Mouse (Mus musculus) liver, embryonic 11.5 days (tissue): ENCODE results near the gene Lca5l. TPM values are rescaled to one million over a fixed set of nuclear protein-coding genes. Genes with fewer than 3 reads are reported as not detected.

Experiments
- ATAC-seq: fragments of 200-750 bp; cut with Nextera tagmentation; replicated peaks from 2 replicates; pipeline ENCODE4 v1.8.0; 2017; ENCODE audit warnings: moderate number of reproducible peaks, mild to moderate bottlenecking, moderate TSS enrichment, moderate library complexity; ENCODE audit not compliant: low FRiP score
- DNase-seq: peaks from one replicate; pipeline ENCODE4 v3.0.0-alpha.2; 2017; ENCODE audit warnings: low spot score
- H3K27ac ChIP-seq: fragments of 300-500 bp; sonication (generic); 2 replicates; pipeline ENCODE4 v1.5.1; 2014; ENCODE audit warnings: mild to moderate bottlenecking, low read depth, low read length, control low read depth
- H3K27me3 ChIP-seq: fragments of 300-500 bp; sonication (generic); replicated peaks from 2 replicates; pipeline ENCODE4 v1.6.1; 2014; ENCODE audit warnings: low read length, mixed read lengths; ENCODE audit not compliant: control insufficient read depth, insufficient read depth
- H3K36me3 ChIP-seq: fragments of 300-500 bp; sonication (generic); 2 replicates; pipeline ENCODE4 v1.6.1; 2014; ENCODE audit warnings: mild to moderate bottlenecking, low read length, moderate library complexity, mixed read lengths; ENCODE audit not compliant: control insufficient read depth, insufficient read depth
- H3K4me1 ChIP-seq: fragments of 300-500 bp; sonication (generic); replicated peaks from 2 replicates; pipeline ENCODE4 v1.6.1; 2014; ENCODE audit warnings: low read length, mixed read lengths; ENCODE audit not compliant: control insufficient read depth, insufficient read depth
- H3K4me2 ChIP-seq: fragments of 300-500 bp; sonication (generic); 2 replicates; pipeline ENCODE4 v1.6.1; 2014; ENCODE audit warnings: mild to moderate bottlenecking, control low read depth, moderate library complexity
- H3K4me3 ChIP-seq: fragments of 300-500 bp; sonication (generic); 2 replicates; pipeline ENCODE4 v1.5.1; 2014; ENCODE audit warnings: low read depth, low read length, control low read depth
- H3K9ac ChIP-seq: fragments of 300-500 bp; sonication (generic); 2 replicates; pipeline ENCODE4 v1.6.1; 2014; ENCODE audit warnings: low read depth, low read length, control low read depth
- H3K9me3 ChIP-seq: fragments of 300-500 bp; sonication (generic); 2 replicates; pipeline ENCODE4 v1.6.1; 2016; ENCODE audit warnings: low read length, inconsistent platforms, mixed read lengths; ENCODE audit not compliant: control insufficient read depth
- WGBS: fragments of 180-500 bp; shearing (Covaris S2); extraction: QIAGEN DNeasy Blood & Tissue Kit; methylation state at CpG from one replicate; pipeline ENCODE4 v1.1.7; 2014; 5-methylcytosine and 5-hydroxymethylcytosine counted together
- polyA plus RNA-seq: library from polyadenylated mRNA; unstranded; fragments of >200 nt; fragmentation: Nextera tagmentation; extraction: Ambion mirVana; gene quantifications from 2 replicates; pipeline ENCODE4 v1.2.1, GENCODE M21; 2014

Gene Lca5l
- polyA plus RNA-seq, 1 experiment from 2014 or later: 0.32 TPM

DNA sequence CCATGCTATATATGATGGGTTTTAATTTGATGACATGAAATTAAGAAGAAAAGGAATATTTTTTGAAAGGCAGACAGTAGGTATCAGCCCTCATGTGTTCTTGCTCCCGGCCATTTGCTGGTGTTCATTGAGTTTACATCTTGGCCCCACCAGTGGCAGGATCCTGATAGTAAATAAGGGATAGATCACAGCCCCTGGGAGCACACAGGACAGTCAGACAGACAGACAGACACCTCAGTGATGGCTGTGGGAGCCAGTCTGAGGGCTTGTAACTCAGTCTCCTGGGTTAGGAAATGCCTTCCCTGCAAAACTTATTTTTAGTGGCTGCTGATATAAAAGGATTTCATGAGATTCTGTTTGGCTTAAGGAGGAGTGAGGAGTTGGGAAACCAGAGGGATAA, 30.4 kb upstream of the Lca5l start:
- no peaks in the 10 kb centered on the region for H3K4me1 ChIP-seq
- no peaks in the 10 kb centered on the region for H3K27me3 ChIP-seq
- DNase-seq (no peak), ATAC-seq (no peak)
- H3K4me3 ChIP-seq: no peak overlapping the region
- H3K4me2 ChIP-seq: no peak overlapping the region
- no peak overlapping the region for H3K27ac ChIP-seq
- no peaks in the 10 kb centered on the region for H3K9me3 ChIP-seq
- 64% methylated on average over 1 of the region's 1 CpGs for WGBS
- H3K9ac ChIP-seq: no peak overlapping the region
- no peaks in the 10 kb centered on the region for H3K36me3 ChIP-seq

DNA sequence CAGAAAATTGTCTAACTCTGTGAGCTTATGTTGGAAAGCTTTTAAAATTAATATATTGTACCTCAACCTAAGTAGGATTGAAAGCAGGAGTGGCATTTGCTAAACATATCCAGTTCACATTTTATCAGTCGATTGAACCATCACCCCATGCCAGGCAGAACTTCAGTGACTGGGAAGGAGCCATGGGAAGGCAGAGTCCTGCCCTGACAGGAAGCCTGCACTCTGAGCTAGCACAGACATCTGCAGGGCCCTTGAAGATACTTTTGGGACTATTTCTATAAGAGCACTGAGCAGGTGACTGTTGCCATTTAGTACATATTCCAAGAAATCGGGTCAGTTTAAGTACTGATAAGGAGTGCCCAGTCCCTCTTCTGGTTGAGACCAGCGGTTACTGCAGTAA, 29.9 kb upstream of the Lca5l start:
- DNase-seq (no peak), ATAC-seq (no peak)
- Histone ChIP-seq H3K4me3 (no peak overlapping the region), H3K4me2 (no peak overlapping the region), H3K27ac (no peak overlapping the region), H3K9me3 (no peaks in the 10 kb centered on the region), H3K9ac (no peak overlapping the region), H3K27me3 (no peaks in the 10 kb centered on the region), H3K36me3 (no peaks in the 10 kb centered on the region), H3K4me1 (no peaks in the 10 kb centered on the region)
- WGBS: 72% methylated on average over 3 of the region's 3 CpGs

DNA sequence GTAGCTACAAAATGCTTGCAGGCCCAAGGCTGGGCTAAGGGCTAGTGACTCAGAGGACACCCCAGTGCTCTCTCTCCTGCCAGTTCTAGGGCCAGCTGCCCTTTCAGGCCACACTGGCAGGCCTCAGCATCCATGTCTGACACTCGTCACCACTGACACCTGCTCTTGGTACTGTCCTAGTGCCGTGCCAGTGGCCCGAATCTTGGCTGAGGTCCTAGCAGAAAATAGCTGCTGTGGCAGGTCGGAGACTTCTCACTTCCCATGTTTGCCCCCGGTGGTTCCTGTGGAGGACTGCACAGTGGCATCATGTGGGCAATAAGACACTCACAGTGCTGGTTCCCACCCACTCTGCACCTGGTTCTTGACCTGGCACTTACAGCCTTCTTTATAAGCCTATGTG, 29.4 kb upstream of the Lca5l start:
- no peaks in the 10 kb centered on the region for H3K36me3 ChIP-seq
- 72% methylated on average over 5 of the region's 5 CpGs for WGBS
- no peak overlapping the region for H3K4me3 ChIP-seq
- H3K4me1 ChIP-seq: no peaks in the 10 kb centered on the region
- no peak overlapping the region for H3K27ac ChIP-seq
- no peak for ATAC-seq
- no peaks in the 10 kb centered on the region for H3K9me3 ChIP-seq
- DNase-seq: no peak
- no peak overlapping the region for H3K4me2 ChIP-seq
- H3K27me3 ChIP-seq: no peaks in the 10 kb centered on the region
- H3K9ac ChIP-seq: no peak overlapping the region

DNA sequence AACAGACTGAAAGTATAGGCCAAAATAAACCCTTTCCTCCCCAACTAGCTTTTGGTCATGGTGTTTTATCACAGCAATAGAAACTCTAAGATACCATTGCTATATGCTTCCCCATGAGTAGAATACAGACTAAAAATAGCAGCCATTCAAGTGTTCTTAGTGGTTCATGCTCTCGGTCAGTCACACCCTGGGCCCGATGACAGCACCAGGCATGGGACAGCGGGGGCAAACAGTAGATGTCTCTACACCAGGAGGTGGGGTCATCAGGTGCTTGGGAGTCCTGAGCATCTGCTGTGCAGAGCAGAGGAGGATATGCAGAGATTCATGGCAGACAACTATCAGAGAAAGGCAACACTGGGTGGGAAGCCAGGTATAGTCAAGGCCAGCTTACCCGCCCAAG, 21.0 kb upstream of the Lca5l start:
- Histone ChIP-seq H3K27me3 (no peaks in the 10 kb centered on the region), H3K36me3 (no peaks in the 10 kb centered on the region), H3K9me3 (no peaks in the 10 kb centered on the region), H3K4me3 (no peak overlapping the region), H3K4me2 (no peak overlapping the region), H3K9ac (no peak overlapping the region), H3K4me1 (no peaks in the 10 kb centered on the region), H3K27ac (no peak overlapping the region)
- ATAC-seq: no peak
- 89% methylated on average over 4 of the region's 4 CpGs for whole genome bisulfite sequencing
- DNase-seq: no peak

DNA sequence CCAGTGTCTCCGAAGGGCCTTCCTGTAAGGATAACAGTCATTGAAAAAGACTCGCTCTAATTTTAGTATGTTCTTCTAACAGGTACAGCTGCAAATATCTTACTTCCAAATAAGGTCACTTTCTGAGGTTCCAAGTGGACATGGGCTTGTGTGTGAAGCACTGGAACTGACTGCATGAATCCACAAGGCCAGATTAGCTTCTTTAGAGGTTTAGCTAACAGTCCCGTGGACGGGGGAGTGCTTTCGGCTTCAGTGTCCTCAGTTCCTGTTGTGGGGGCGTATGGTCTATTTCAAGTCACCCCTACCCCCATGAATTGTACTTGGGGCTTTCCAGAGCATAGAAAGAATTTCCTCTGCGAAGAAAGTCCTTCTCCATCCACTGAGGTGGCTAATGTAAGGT, 18.8 kb upstream of the Lca5l start:
- DNase-seq: no peak
- no peaks in the 10 kb centered on the region for H3K4me1 ChIP-seq
- no peak overlapping the region for H3K9ac ChIP-seq
- H3K36me3 ChIP-seq: no peaks in the 10 kb centered on the region
- no peaks in the 10 kb centered on the region for H3K27me3 ChIP-seq
- WGBS: 78% methylated on average over 7 of the region's 7 CpGs
- ATAC-seq: no peak
- H3K4me2 ChIP-seq: no peak overlapping the region
- H3K9me3 ChIP-seq: no peaks in the 10 kb centered on the region
- H3K4me3 ChIP-seq: no peak overlapping the region
- no peak overlapping the region for H3K27ac ChIP-seq

DNA sequence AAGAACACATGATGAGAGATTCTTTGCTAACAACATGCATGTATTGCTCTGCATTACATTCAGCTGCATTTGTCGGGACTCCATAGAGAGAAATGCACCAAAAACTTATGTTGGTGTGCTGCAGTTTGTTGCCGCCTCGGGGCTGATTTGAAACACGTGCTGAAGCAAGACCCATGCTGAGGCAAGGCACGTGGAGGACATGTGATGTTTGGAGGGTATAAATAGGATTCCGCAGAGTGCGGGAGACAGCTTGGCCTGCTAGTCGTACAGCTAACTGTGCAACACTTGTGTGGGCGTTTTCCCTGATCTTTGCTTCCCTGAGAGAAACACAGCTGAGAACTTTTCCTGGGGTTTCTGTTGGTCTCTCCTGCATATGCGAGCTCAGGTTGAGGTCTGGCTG, 17.7 kb upstream of the Lca5l start:
- Histone ChIP-seq H3K27ac (no peak overlapping the region), H3K36me3 (no peaks in the 10 kb centered on the region), H3K9ac (no peak overlapping the region), H3K27me3 (no peaks in the 10 kb centered on the region), H3K4me1 (no peaks in the 10 kb centered on the region), H3K9me3 (no peaks in the 10 kb centered on the region), H3K4me3 (no peak overlapping the region), H3K4me2 (no peak overlapping the region)
- ATAC-seq (no peak), DNase-seq (no peak)
- WGBS: 83% methylated on average over 10 of the region's 10 CpGs

DNA sequence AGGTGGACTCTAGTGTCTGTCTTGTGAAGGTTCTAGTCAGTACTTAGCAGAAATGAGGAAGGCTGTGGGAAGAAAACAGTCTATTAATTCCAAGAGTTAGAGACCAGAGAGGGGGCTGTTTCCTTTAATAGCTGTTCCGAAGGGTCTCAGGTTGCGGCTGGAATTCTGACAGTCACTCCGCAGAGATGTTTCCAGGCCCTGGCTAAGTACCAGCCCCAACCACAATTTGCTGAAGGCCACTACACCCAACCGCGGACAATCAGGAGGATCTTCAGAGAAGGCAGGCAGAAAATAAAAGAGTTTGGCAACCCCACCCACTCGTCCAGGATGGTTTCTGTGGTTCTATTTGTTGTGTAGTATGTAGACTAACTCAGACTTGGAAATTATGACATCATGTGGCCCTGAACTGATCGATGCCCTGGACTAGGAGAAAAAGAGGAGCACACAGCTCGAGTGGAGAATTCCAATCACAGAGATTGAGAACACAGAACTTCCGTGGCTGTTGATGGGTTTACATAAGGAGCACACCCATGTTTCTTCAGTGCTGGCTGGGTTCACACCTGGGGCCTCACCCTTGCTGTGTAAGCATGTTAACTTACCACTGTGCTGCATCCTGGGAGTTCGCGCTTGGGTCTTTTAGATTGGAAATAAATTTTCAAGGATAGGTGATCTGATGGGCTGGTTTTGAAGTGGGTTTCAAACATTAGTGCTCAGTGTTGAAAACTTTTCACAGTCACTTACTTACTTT, 9.6 kb upstream of the Lca5l start:
- no peak overlapping the region for H3K4me3 ChIP-seq
- no peak for ATAC-seq

DNA sequence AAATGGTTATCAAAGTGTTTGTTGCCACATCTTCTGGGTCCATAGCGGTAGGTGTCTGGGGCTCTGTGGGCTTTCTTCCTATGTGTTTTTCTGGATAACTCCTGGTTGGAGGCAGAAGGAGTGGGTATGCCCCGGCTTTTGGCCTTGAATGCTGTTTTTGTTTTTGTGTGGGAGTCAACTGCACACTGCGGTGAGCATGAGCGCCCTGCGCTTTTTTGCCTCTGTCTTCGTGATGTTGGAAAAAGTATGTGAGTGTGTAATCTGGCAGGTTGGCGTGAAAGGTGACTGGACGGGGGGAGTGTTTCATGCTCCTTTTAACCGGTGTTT, 8.6 kb upstream of the Lca5l start:
- no peaks in the 10 kb centered on the region for H3K36me3 ChIP-seq
- H3K4me3 ChIP-seq: peak overlapping the region; percentile 29
- H3K27ac ChIP-seq: no peak overlapping the region
- H3K4me1 ChIP-seq: no peaks in the 10 kb centered on the region
- no peak overlapping the region for H3K9ac ChIP-seq
- WGBS: 50% methylated on average over 9 of the region's 9 CpGs
- ATAC-seq (no peak), DNase-seq (no peak)
- H3K4me2 ChIP-seq: peak overlapping the region; percentile 58
- peaks cover 4% of the 10 kb centered on the region for H3K27me3 ChIP-seq
- no peaks in the 10 kb centered on the region for H3K9me3 ChIP-seq

More for the DNA sequence above, 9.6 kb upstream of the Lca5l start:
- H3K9me3 ChIP-seq: no peaks in the 10 kb centered on the region
- DNase-seq: no peak
- no peak overlapping the region for H3K27ac ChIP-seq
- no peak overlapping the region for H3K9ac ChIP-seq
- H3K4me2 ChIP-seq: no peak overlapping the region
- no peaks in the 10 kb centered on the region for H3K36me3 ChIP-seq
- 71% methylated on average over 11 of the region's 11 CpGs for WGBS
- H3K27me3 ChIP-seq: peaks cover 4% of the 10 kb centered on the region
- H3K4me1 ChIP-seq: no peaks in the 10 kb centered on the region

DNA sequence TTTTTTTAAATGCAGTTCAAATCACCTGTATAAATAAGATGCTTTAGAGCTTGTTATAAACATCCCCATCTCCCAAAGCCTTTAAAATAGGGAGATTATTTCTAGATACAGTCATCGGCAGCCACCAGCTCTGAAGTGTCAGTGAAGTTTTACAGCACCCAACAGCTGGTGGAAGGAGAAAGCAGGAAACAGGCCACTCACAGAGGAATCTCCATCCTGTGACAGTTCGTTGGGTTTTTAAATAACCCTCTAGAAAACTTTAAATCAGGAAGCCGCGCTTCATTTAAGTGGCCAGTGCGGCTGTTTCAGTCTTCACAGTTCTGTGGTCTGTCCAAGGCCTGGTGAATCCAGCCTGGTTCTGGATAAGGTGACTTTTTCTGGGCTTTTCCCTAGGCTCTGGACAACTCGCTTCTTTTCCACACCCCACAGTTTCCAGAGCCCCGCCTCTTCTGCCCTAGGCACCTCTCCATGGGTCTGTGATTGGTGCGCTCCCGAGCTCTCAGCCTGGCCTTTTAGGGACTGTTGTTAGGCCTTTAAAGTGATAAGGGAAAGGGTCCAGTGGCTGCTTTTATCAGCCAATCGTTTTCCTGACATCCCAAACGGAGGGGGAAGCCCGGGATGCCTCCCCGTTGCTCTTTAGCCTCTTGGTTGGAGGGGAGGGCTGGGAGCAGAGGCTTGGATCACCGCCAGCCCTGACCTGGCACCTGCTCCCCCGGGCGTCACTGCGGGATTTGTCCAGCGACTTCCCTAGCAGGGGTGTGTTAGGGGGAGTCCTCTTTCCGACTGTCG, 8.0 kb upstream of the Lca5l start, which contains the start of gene Sh3bgr:
Gene Sh3bgr, plus strand, starts transcription at position 538 of the 789 bp plus-strand sequence.
- no peak within 1 kb of the TSS for H3K27ac ChIP-seq
- peak within 1 kb of the TSS; percentile 29 for H3K4me3 ChIP-seq
- H3K4me1 ChIP-seq: no peaks in the 10 kb centered on the region
- H3K36me3 ChIP-seq: no peaks in the 10 kb centered on the region
- peaks cover 4% of the 10 kb centered on the region for H3K27me3 ChIP-seq
- peak; percentile 62 for ATAC-seq
- H3K9me3 ChIP-seq: no peaks in the 10 kb centered on the region
- H3K4me2 ChIP-seq: peak within 1 kb of the TSS; percentile 58
- WGBS: 10% methylated on average over 20 of the region's 20 CpGs
- no peak within 1 kb of the TSS for H3K9ac ChIP-seq
- DNase-seq: peak; percentile 48
